Mouse (Mus musculus): Measurements from ENCODE around the gene Hemk1. TPM values are rescaled to one million over a fixed set of nuclear protein-coding genes. Genes with fewer than 3 reads are reported as not detected.
A peak's percentile ranks its signal among the peaks of the same experiment; 100 is the strongest.

Hemk1 gene
- polyA plus RNA-seq, 1 experiment from 2014 or later: 8.2 TPM

DNA sequence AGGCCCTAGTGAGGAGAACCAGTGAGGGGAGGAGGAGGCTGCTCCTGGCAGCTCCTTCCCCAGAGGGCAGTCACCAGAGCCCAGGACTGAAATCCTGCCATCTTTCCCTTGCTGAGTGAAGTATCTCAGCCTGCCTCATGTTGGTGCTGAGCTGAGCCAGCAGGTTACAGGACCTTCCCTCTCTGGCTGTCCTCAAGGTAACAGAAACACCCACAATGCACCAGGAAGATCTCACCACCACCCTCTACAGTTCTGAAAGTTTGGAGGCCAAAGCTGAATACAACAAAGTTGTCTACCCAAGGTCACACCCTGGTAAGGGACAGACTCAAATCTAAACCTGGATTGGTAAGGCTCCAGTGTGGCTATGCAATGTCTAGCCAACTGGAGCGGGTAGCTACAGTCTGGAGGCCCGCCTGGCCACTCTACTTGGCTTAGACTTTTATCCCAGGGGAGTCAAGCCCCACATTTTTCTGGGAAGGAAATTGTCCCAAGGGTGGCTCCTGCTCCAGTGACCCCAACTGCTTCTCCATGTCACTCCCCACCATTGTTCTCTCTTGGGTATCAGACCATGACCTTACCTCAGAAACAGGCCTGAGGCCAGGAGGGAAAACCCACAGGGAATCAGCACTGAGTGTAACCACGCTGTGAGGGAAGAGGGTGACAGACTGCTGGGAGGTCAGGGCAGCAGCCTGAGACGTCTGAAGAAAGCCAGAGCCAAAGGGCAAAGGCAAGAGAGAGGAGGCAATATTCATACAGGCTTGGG is 13.2 kb downstream of the Hemk1 start:
- no peaks in the 10 kb centered on the region for H3K27me3 ChIP-seq (replicated peaks; ENCODE audit: control insufficient read depth, insufficient read depth, low read length)
- no peak overlapping the region for H3K4me2 ChIP-seq
- no peak overlapping the region for H3K27ac ChIP-seq (ENCODE audit: low read depth, low read length)
- no peak overlapping the region for H3K9ac ChIP-seq (ENCODE audit: low read depth, low read length)
- H3K36me3 ChIP-seq (ENCODE audit: control insufficient read depth, insufficient read depth, low read length): no peaks in the 10 kb centered on the region
- no peak for ATAC-seq (replicated peaks; ENCODE audit: low FRiP score)
- WGBS: 62% methylated on average over 4 of the region's 4 CpGs
- DNase-seq (ENCODE audit: low spot score): no peak
- H3K4me3 ChIP-seq (ENCODE audit: low read depth, low read length): no peak overlapping the region
- H3K4me1 ChIP-seq (replicated peaks; ENCODE audit: control insufficient read depth, insufficient read depth, low read length): no peaks in the 10 kb centered on the region
- no peaks in the 10 kb centered on the region for H3K9me3 ChIP-seq (ENCODE audit: control insufficient read depth, low read length)

DNA sequence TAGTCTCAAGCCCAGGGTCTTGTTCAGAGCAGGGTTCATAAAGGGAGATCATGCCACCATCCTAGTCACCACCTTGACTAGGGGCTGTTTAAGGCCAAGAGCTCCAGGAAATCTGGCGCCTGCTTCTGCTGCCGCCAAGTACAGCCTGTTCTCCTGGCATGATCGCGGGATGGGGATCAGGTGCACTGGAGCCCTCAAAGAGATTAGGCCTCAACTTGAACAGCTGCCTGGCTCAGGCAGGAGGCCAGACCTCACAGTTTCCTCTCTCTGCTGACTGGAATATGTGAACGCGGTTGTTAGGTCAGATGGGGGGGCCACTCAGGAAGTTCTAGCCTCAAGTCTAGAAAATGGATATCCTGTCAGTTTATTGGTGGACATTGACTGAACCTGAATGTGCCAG is 14.6 kb downstream of the Hemk1 start:
- no peak for ATAC-seq (replicated peaks; ENCODE audit: low FRiP score)

DNA sequence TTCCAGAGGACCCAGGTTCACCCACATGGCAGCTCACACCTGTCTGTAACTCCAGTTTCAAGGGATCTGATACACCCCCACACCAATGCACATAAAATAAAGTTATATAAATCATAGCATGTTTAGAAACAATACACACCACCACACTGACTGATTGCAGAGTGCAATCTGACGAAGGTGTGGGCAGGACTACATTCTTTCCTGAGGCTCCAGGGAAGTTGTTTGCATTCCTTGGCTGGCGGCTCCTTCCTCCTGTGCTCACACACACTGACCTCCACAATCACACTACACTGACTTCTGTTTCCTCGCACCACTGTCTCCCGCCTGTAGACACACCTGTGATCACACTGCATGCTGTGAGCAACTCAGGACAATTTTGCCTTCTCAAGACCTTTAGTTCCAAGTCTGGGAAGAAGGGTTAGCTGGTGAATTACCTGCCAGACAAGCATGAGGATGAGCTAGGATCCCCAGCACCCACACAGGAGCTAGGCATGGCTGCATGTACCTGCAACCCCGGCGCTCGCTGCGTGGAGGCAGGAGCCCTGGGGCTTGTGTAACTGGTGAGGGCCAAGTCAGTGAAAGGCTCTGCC is 15.6 kb downstream of the Hemk1 start:
- DNase-seq (ENCODE audit: low spot score) (no peak), ATAC-seq (replicated peaks; ENCODE audit: low FRiP score) (no peak)
- Histone ChIP-seq H3K9ac (ENCODE audit: low read depth, low read length) (no peak overlapping the region), H3K36me3 (ENCODE audit: control insufficient read depth, insufficient read depth, low read length) (no peaks in the 10 kb centered on the region), H3K4me3 (ENCODE audit: low read depth, low read length) (no peak overlapping the region), H3K27ac (ENCODE audit: low read depth, low read length) (no peak overlapping the region), H3K4me1 (replicated peaks; ENCODE audit: control insufficient read depth, insufficient read depth, low read length) (no peaks in the 10 kb centered on the region), H3K4me2 (no peak overlapping the region), H3K27me3 (replicated peaks; ENCODE audit: control insufficient read depth, insufficient read depth, low read length) (no peaks in the 10 kb centered on the region), H3K9me3 (ENCODE audit: control insufficient read depth, low read length) (no peaks in the 10 kb centered on the region)
- 81% methylated on average over 8 of the region's 8 CpGs for WGBS

More for the DNA sequence above, 14.6 kb downstream of the Hemk1 start:
- Histone ChIP-seq H3K9ac (ENCODE audit: low read depth, low read length) (no peak overlapping the region), H3K9me3 (ENCODE audit: control insufficient read depth, low read length) (no peaks in the 10 kb centered on the region), H3K27me3 (replicated peaks; ENCODE audit: control insufficient read depth, insufficient read depth, low read length) (no peaks in the 10 kb centered on the region), H3K27ac (ENCODE audit: low read depth, low read length) (no peak overlapping the region), H3K4me3 (ENCODE audit: low read depth, low read length) (no peak overlapping the region), H3K4me1 (replicated peaks; ENCODE audit: control insufficient read depth, insufficient read depth, low read length) (no peaks in the 10 kb centered on the region), H3K36me3 (ENCODE audit: control insufficient read depth, insufficient read depth, low read length) (no peaks in the 10 kb centered on the region), H3K4me2 (no peak overlapping the region)
- no peak for DNase-seq (ENCODE audit: low spot score)
- 56% methylated on average over 6 of the region's 6 CpGs for WGBS

DNA sequence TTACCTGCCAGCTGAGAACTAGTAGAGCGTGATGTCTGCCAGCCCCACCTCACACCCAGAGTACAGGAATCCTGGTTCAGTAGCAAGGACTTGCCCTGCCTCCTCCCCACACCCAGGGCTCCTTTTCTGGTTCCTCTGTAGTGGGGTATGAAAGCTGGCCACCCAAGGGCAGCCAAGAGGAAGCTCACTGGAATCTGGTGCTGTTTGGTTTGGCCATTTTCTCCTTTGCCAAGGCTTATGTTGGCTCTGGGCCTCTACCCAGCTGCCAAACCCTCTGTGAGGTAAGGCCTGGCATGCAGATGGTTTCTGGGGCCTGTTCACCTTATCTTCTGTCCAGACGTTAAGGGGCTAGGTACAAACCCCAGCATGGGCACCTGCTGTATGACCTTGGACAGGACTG is 22.4 kb downstream of the Hemk1 start:
- ATAC-seq (replicated peaks; ENCODE audit: low FRiP score): no peak
- 75% methylated on average over 2 of the region's 2 CpGs for WGBS
- H3K27me3 ChIP-seq (replicated peaks; ENCODE audit: control insufficient read depth, insufficient read depth, low read length): no peaks in the 10 kb centered on the region
- H3K4me3 ChIP-seq (ENCODE audit: low read depth, low read length): no peak overlapping the region
- H3K9ac ChIP-seq (ENCODE audit: low read depth, low read length): no peak overlapping the region
- H3K4me1 ChIP-seq (replicated peaks; ENCODE audit: control insufficient read depth, insufficient read depth, low read length): peaks cover 20% of the 10 kb centered on the region
- H3K36me3 ChIP-seq (ENCODE audit: control insufficient read depth, insufficient read depth, low read length): no peaks in the 10 kb centered on the region
- H3K4me2 ChIP-seq: no peak overlapping the region
- no peaks in the 10 kb centered on the region for H3K9me3 ChIP-seq (ENCODE audit: control insufficient read depth, low read length)
- no peak for DNase-seq (ENCODE audit: low spot score)
- H3K27ac ChIP-seq (ENCODE audit: low read depth, low read length): no peak overlapping the region

DNA sequence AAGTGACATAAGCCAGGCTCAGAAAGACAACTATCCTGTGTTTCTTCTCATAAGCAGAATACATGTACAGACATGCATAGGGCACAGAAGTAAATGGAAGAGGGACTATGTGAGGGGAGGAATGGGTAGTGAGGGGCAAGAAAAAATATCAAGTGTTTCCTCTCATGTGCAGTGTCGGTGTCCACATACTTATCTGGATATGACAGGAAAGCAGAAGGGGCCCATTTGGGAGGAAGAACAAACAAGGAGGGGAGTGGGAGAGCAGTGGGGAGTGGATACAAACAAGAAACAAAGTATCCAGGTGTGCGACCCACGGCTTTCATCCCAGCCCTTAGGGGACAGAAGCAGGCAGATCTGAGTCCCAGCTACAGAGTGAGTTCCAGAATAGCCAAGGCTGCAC is 24.2 kb downstream of the Hemk1 start:
- no peak for ATAC-seq (replicated peaks; ENCODE audit: low FRiP score)
- Histone ChIP-seq H3K27me3 (replicated peaks; ENCODE audit: control insufficient read depth, insufficient read depth, low read length) (no peaks in the 10 kb centered on the region), H3K36me3 (ENCODE audit: control insufficient read depth, insufficient read depth, low read length) (no peaks in the 10 kb centered on the region), H3K4me1 (replicated peaks; ENCODE audit: control insufficient read depth, insufficient read depth, low read length) (peaks cover 20% of the 10 kb centered on the region), H3K4me2 (no peak overlapping the region), H3K27ac (ENCODE audit: low read depth, low read length) (no peak overlapping the region), H3K9me3 (ENCODE audit: control insufficient read depth, low read length) (no peaks in the 10 kb centered on the region), H3K9ac (ENCODE audit: low read depth, low read length) (no peak overlapping the region), H3K4me3 (ENCODE audit: low read depth, low read length) (no peak overlapping the region)
- 64% methylated on average over 3 of the region's 3 CpGs for WGBS
- DNase-seq (ENCODE audit: low spot score): no peak

DNA sequence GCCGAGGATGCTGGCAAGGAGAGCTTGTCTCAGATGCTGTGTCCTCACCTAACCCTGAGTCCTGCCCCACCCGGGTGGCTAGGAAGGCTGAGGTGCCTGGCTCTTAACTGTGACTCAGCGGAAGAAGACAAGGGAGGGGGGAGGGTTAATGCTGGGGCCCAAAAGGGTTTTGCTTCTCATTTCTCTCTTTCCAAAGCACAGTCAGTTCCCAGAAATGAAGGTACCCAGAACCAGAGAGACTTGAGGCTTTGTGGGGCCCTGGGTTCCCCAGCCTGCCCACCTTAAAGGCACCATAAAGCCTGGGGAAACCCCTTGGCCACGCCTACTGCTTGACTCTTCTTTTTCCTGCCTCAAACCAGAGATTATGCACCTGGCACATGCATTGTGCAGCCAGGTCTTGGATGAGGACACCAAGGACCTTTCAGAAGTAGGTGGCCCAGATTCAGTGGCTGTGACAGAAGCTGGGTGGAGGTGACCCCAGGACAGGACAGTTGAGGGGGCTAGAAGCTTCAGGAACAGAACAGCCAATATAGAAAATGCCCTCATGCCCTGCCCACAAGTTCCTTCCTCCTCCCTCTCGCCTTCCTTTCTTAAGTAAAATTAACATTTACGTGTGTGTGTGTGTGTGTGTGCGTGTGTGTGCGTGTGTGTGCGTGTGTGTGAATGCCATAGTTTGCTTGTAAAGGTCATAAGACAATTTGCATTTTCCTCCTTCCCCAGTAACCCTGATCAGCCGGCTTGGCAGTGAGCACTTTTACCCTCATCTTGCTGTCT is 25.2 kb downstream of the Hemk1 start:
- ATAC-seq (replicated peaks; ENCODE audit: low FRiP score): peak; percentile 87
- Histone ChIP-seq H3K9me3 (ENCODE audit: control insufficient read depth, low read length) (no peaks in the 10 kb centered on the region), H3K36me3 (ENCODE audit: control insufficient read depth, insufficient read depth, low read length) (no peaks in the 10 kb centered on the region), H3K4me1 (replicated peaks; ENCODE audit: control insufficient read depth, insufficient read depth, low read length) (peaks cover 27% of the 10 kb centered on the region), H3K4me3 (ENCODE audit: low read depth, low read length) (peak overlapping the region; percentile 11; the same call in 1 of the 2 replicates), H3K9ac (ENCODE audit: low read depth, low read length) (no peak overlapping the region), H3K4me2 (peak overlapping the region; percentile 50), H3K27me3 (replicated peaks; ENCODE audit: control insufficient read depth, insufficient read depth, low read length) (no peaks in the 10 kb centered on the region), H3K27ac (ENCODE audit: low read depth, low read length) (peak overlapping the region; percentile 57; the same call in 1 of the 2 replicates)
- 37% methylated on average over 10 of the region's 10 CpGs for WGBS
- DNase-seq (ENCODE audit: low spot score): no peak

DNA sequence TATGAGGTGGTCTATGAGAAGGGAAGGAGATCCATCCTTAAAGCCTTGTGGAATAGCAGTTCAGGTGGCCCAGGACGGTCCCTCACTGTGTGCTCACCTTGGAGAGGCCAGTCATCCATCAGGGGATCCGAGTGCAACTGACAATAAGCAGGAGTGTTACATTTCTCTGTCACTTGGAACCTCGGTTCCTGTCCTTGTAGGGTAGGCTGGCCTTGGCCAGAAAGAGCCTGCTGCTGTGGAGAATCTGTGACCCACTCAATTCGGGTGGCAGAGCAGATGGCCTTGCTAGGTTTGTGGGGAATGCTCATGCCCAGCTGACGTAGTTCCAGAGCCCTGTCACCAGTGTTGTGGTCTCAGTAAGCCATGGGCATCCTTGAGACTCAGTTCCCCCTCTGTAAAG is 28.6 kb downstream of the Hemk1 start:
- Histone ChIP-seq H3K36me3 (ENCODE audit: control insufficient read depth, insufficient read depth, low read length) (no peaks in the 10 kb centered on the region), H3K27ac (ENCODE audit: low read depth, low read length) (no peak overlapping the region), H3K4me3 (ENCODE audit: low read depth, low read length) (no peak overlapping the region), H3K27me3 (replicated peaks; ENCODE audit: control insufficient read depth, insufficient read depth, low read length) (no peaks in the 10 kb centered on the region), H3K4me1 (replicated peaks; ENCODE audit: control insufficient read depth, insufficient read depth, low read length) (peaks cover 49% of the 10 kb centered on the region), H3K9ac (ENCODE audit: low read depth, low read length) (no peak overlapping the region), H3K4me2 (no peak overlapping the region), H3K9me3 (ENCODE audit: control insufficient read depth, low read length) (no peaks in the 10 kb centered on the region)
- DNase-seq (ENCODE audit: low spot score) (no peak), ATAC-seq (replicated peaks; ENCODE audit: low FRiP score) (no peak)
- WGBS: 71% methylated on average over 5 of the region's 5 CpGs

DNA sequence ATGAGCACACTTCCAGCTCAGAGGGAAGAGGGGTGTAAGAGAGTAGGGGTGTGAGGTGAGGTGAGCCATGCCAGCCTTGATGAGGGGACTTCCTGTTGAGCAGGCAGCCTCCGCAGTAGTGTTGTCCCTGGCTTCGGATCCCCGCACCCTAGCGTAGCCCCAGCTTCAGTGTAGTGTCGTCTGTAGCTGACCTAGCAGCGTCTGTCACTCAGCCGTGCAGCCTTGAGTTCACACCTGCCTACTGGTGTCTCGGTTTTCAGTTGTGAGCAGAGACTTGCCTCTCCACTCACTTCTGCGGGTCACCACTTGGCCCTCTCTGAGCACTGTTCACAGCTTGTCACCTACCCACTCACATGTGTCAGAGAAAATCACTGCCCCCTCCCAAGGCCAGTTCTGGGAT is 29.0 kb downstream of the Hemk1 start:
- no peak overlapping the region for H3K27ac ChIP-seq (ENCODE audit: low read depth, low read length)
- 67% methylated on average over 9 of the region's 9 CpGs for WGBS
- H3K9ac ChIP-seq (ENCODE audit: low read depth, low read length): no peak overlapping the region
- peaks cover 51% of the 10 kb centered on the region for H3K4me1 ChIP-seq (replicated peaks; ENCODE audit: control insufficient read depth, insufficient read depth, low read length)
- no peaks in the 10 kb centered on the region for H3K9me3 ChIP-seq (ENCODE audit: control insufficient read depth, low read length)
- H3K4me2 ChIP-seq: no peak overlapping the region
- ATAC-seq (replicated peaks; ENCODE audit: low FRiP score) (no peak), DNase-seq (ENCODE audit: low spot score) (no peak)
- H3K4me3 ChIP-seq (ENCODE audit: low read depth, low read length): no peak overlapping the region
- H3K27me3 ChIP-seq (replicated peaks; ENCODE audit: control insufficient read depth, insufficient read depth, low read length): no peaks in the 10 kb centered on the region
- H3K36me3 ChIP-seq (ENCODE audit: control insufficient read depth, insufficient read depth, low read length): no peaks in the 10 kb centered on the region
